Mouse (Mus musculus) small intestine, adult 2 months (tissue): Measurements from ENCODE around the gene Tnpo2.

Experiments used
- CTCF ChIP-seq: fragments of 200-500 bp; IDR thresholded peaks from 2 replicates; pipeline ENCODE4 v1.5.1; 2012; ENCODE audit warnings: low read depth, mild to moderate bottlenecking, control low read depth, inconsistent platforms, low read length, moderate library complexity, mixed read lengths; ENCODE audit not compliant: insufficient replicate concordance, insufficient read length; ENCODE audit errors: extremely low read depth
- POLR2A ChIP-seq: fragments of 200-500 bp; IDR thresholded peaks from 2 replicates; pipeline ENCODE4 v1.6.1; 2012; ENCODE audit warnings: low read depth, mild to moderate bottlenecking, control low read depth, inconsistent platforms, low read length, moderate library complexity

GRCm38 (mm10) chr8:85043619-85044018 is 6.9 kb downstream of the Tnpo2 start:
- TF ChIP-seq CTCF (no peak), POLR2A (no peak)
